Mouse (Mus musculus): ENCODE data around the gene Pex14. TPM values are rescaled to one million over a fixed set of nuclear protein-coding genes. Genes with fewer than 3 reads are reported as not detected.

Gene Pex14
- total and polyA plus RNA-seq, 2 experiments from 2014 or later: 62.9 to 70.4 TPM

- Histone ChIP-seq H3K9ac (replicated peaks; ENCODE audit: low read length) (no peak overlapping the region), H3K36me3 (ENCODE audit: insufficient read depth, low read length) (no peaks in the 10 kb centered on the region), H3K27ac (no peak overlapping the region), H3K4me3 (ENCODE audit: low read length) (no peak overlapping the region), H3K27me3 (ENCODE audit: insufficient read depth, low read length) (no peaks in the 10 kb centered on the region), H3K4me1 (ENCODE audit: insufficient read depth, low read length) (no peaks in the 10 kb centered on the region), H3K4me2 (ENCODE audit: low read depth, low read length) (no peak overlapping the region), H3K9me3 (ENCODE audit: low read length) (no peaks in the 10 kb centered on the region)
- ATAC-seq (no peak), DNase-seq (ENCODE audit: low spot score) (no peak)
- TF ChIP-seq CTCF (IDR thresholded peaks at IDR 0.05; ENCODE audit: low read depth): no peak
- WGBS: 87% methylated on average over 8 of the region's 8 CpGs
These were observed 38.8 kb upstream of the Pex14 start for GRCm38 (mm10) chr4:149138515-149138914.

- no peaks in the 10 kb centered on the region for H3K36me3 ChIP-seq (ENCODE audit: insufficient read depth, low read length)
- H3K9me3 ChIP-seq (ENCODE audit: low read length): no peaks in the 10 kb centered on the region
- H3K9ac ChIP-seq (replicated peaks; ENCODE audit: low read length): peak within 1 kb of the TSS; percentile 55
- TF ChIP-seq CTCF (IDR thresholded peaks at IDR 0.05; ENCODE audit: low read depth): peak; percentile 97
- H3K4me2 ChIP-seq (ENCODE audit: low read depth, low read length): peak within 1 kb of the TSS; percentile 60
- DNase-seq (ENCODE audit: low spot score) (peak; percentile 94), ATAC-seq (peak; percentile 91)
- H3K4me3 ChIP-seq (ENCODE audit: low read length): peak within 1 kb of the TSS; percentile 59
- WGBS: under 1% methylated on average over 68 of the region's 68 CpGs
- peak within 1 kb of the TSS; percentile 56 for H3K27ac ChIP-seq
- no peaks in the 10 kb centered on the region for H3K27me3 ChIP-seq (ENCODE audit: insufficient read depth, low read length)
- H3K4me1 ChIP-seq (ENCODE audit: insufficient read depth, low read length): no peaks in the 10 kb centered on the region
These were observed 37.5 kb upstream of the Pex14 start, which contains the start of gene Cenps for GRCm38 (mm10) chr4:149136982-149137770. Gene Cenps, minus strand, starts transcription at chr4:149137629.

DNA sequence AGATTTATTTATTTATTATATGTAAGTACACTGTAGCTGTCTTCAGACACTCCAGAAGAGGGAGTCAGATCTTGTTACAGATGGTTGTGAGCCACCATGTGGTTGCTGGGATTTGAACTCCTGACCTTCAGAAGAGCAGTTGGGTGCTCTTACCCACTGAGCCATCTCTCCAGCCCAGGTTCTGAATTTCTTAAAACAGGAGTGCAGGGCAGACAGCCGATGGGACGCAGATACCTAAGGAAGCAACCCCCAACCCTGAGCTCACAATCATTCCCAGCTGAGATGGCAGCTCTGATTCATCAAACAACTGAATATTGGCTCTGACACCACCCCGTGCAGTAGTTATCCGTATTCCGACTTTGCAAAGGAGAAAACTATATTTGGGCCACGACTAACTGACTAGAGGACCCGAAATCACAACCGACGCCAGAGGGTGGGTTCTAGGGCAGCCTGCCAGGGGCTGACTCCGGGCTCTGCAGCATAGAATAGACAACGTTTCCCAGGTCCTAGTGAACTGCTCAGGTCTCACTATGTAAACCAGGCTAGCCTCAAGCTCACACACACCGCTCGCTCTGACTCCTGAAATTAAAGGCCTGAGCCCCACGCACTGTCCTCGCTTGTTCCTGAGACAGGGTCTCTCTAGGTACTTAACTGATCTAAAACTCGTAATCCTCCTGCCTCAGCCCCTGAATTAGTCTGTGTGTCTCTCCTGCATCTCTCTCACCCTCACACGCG, 36.6 kb upstream of the Pex14 start:
- 61% methylated on average over 18 of the region's 18 CpGs for WGBS
- no peak for TF ChIP-seq CTCF (IDR thresholded peaks at IDR 0.05; ENCODE audit: low read depth)
- ATAC-seq: no peak

DNA sequence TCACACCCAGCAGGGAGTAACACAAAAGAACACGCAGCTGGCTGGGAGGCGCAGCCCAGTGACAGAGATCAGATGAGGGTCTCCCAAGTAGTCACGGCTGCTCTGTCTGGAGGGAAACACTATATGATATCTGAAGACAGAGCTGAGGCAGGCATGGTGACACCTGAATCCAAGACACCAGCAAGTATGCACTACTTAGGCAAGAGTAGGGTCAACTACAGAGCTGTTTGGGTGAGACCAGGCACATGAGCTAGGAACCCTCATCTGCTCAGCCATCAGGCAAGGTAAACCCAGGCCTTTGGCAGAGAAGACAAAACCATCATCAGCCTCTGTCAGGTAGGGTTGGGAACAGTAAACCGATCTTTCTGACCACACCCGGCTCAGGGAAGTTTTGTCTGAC, 33.7 kb upstream of the Pex14 start:
- Histone ChIP-seq H3K9me3 (ENCODE audit: low read length) (no peaks in the 10 kb centered on the region), H3K36me3 (ENCODE audit: insufficient read depth, low read length) (no peaks in the 10 kb centered on the region), H3K27me3 (ENCODE audit: insufficient read depth, low read length) (no peaks in the 10 kb centered on the region), H3K9ac (replicated peaks; ENCODE audit: low read length) (no peak overlapping the region), H3K4me3 (ENCODE audit: low read length) (no peak overlapping the region), H3K4me2 (ENCODE audit: low read depth, low read length) (no peak overlapping the region), H3K27ac (no peak overlapping the region), H3K4me1 (ENCODE audit: insufficient read depth, low read length) (no peaks in the 10 kb centered on the region)
- ATAC-seq (no peak), DNase-seq (ENCODE audit: low spot score) (no peak)
- TF ChIP-seq CTCF (IDR thresholded peaks at IDR 0.05; ENCODE audit: low read depth): no peak
- WGBS: 88% methylated on average over 5 of the region's 5 CpGs

More for the DNA sequence above, 36.6 kb upstream of the Pex14 start:
- Histone ChIP-seq H3K4me2 (ENCODE audit: low read depth, low read length) (peak overlapping the region; percentile 60), H3K9ac (replicated peaks; ENCODE audit: low read length) (peak overlapping the region; percentile 55; the same call in 1 of the 2 replicates), H3K27ac (no peak overlapping the region; the same call in 1 of the 2 replicates), H3K36me3 (ENCODE audit: insufficient read depth, low read length) (no peaks in the 10 kb centered on the region), H3K4me3 (ENCODE audit: low read length) (peak overlapping the region; percentile 59), H3K27me3 (ENCODE audit: insufficient read depth, low read length) (no peaks in the 10 kb centered on the region), H3K9me3 (ENCODE audit: low read length) (no peaks in the 10 kb centered on the region), H3K4me1 (ENCODE audit: insufficient read depth, low read length) (no peaks in the 10 kb centered on the region)
- DNase-seq (ENCODE audit: low spot score): no peak

DNA sequence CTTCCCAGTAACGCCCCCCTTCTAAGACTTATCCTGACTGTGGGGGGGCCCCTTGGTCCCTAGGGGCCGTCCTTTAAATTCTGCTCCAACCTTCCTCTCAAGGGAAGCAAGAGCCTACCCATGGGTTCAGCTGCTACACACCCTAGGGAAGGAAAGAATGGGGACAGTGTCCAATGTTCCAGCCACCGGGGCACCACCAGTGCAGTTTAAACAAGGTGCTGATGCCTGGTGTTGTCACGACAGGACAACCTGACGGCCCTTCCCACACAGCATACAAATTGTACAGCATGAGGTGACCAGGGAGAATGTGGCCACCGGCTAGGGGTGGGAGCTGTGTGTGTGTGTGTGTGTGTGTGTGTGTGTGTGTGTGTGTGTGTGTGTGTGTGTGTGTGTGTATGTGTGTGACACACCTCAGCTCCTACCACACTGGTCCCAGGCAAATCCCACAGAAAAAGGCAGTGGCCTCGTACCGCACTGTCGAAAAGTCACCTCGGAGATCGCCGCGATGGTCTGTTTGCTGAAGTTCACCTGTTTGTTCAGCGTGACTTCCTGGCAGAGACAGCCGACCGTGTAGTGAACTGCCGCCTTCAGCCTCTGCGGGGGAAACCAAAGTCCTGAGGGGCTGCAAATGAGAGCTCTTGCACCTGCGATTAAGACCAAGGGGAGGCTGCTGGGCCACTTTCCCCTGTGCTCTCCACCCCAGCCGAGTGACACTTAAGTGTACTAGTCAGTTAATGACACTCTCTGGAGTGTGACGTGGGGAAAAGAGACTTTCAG, 32.3 kb upstream of the Pex14 start:
- DNase-seq (ENCODE audit: low spot score) (no peak), ATAC-seq (no peak)
- no peak overlapping the region for H3K27ac ChIP-seq
- no peak overlapping the region for H3K4me2 ChIP-seq (ENCODE audit: low read depth, low read length)
- H3K9me3 ChIP-seq (ENCODE audit: low read length): no peaks in the 10 kb centered on the region
- H3K9ac ChIP-seq (replicated peaks; ENCODE audit: low read length): no peak overlapping the region
- whole genome bisulfite sequencing: 89% methylated on average over 21 of the region's 21 CpGs
- no peaks in the 10 kb centered on the region for H3K27me3 ChIP-seq (ENCODE audit: insufficient read depth, low read length)
- no peaks in the 10 kb centered on the region for H3K4me1 ChIP-seq (ENCODE audit: insufficient read depth, low read length)
- TF ChIP-seq CTCF (IDR thresholded peaks at IDR 0.05; ENCODE audit: low read depth): no peak
- H3K4me3 ChIP-seq (ENCODE audit: low read length): no peak overlapping the region
- H3K36me3 ChIP-seq (ENCODE audit: insufficient read depth, low read length): no peaks in the 10 kb centered on the region

DNA sequence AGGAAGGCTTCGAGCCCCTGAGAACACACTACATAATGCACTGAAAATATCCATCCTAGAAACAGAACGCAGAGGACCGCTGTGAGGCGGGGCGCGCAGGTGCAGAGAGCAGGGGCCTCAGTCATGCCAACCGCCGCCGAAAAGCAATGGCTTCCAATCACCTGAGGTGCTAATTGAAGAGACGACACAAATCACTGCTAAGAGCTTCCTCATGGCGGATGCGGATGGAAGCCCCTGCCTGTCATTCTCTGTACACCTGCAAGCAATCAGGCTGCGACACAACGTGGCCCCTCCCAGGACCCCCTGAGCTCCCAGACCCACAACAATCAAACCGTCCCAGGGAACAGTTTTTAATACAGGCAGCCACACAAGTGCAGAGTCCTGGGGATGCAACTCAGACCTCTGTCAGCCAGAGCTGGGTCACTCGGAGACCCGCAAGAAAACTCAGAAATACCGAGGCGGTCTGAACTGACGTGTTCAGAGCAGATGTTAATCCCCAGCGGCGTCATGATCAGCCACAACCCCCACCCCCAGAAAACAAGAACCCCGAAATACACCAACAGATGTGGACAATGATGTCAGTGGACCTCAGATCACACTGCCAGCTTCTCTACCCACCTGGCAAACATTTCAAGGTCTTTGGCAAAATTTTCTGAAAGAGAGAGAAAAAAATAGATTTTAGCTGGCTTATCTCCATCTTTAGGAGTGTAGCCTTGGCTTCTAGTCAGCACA, 31.5 kb upstream of the Pex14 start:
- no peaks in the 10 kb centered on the region for H3K27me3 ChIP-seq (ENCODE audit: insufficient read depth, low read length)
- no peaks in the 10 kb centered on the region for H3K36me3 ChIP-seq (ENCODE audit: insufficient read depth, low read length)
- no peaks in the 10 kb centered on the region for H3K9me3 ChIP-seq (ENCODE audit: low read length)
- no peak overlapping the region for H3K4me3 ChIP-seq (ENCODE audit: low read length)
- no peaks in the 10 kb centered on the region for H3K4me1 ChIP-seq (ENCODE audit: insufficient read depth, low read length)
- H3K9ac ChIP-seq (replicated peaks; ENCODE audit: low read length): no peak overlapping the region
- H3K27ac ChIP-seq: no peak overlapping the region
- ATAC-seq (no peak), DNase-seq (ENCODE audit: low spot score) (no peak)
- no peak for TF ChIP-seq CTCF (IDR thresholded peaks at IDR 0.05; ENCODE audit: low read depth)
- no peak overlapping the region for H3K4me2 ChIP-seq (ENCODE audit: low read depth, low read length)
- 90% methylated on average over 23 of the region's 23 CpGs for WGBS
